Mouse (Mus musculus) limb, embryonic 14.5 days (tissue): ENCODE measurements around the gene Kif3b. TPM values are rescaled to one million over a fixed set of nuclear protein-coding genes. Genes with fewer than 3 reads are reported as not detected.
"Not testable (repeated sequence)": the region's sequence is repeated elsewhere in the genome, so short reads cannot be mapped to it uniquely, and the experiment has no call there.

ENCODE experiments used
- ATAC-seq: fragments of 200-750 bp; cut with Nextera tagmentation; 2 replicates; pipeline ENCODE4 v1.8.0; 2017; ENCODE audit warnings: low read depth, moderate number of reproducible peaks, moderate TSS enrichment; ENCODE audit not compliant: low FRiP score
- DNase-seq: peaks from one replicate; pipeline ENCODE4 v3.0.0-alpha.2; 2015; ENCODE audit warnings: low spot score
- H3K27ac ChIP-seq: fragments of 300-500 bp; sonication (generic); replicated peaks from 2 replicates; pipeline ENCODE4 v1.5.1; 2014; ENCODE audit warnings: low read depth, mild to moderate bottlenecking, low read length, moderate library complexity, mixed read lengths
- H3K27me3 ChIP-seq: fragments of 300-500 bp; sonication (generic); 2 replicates; pipeline ENCODE4 v1.6.1; 2014; ENCODE audit warnings: low read length, mixed read lengths; ENCODE audit not compliant: control insufficient read depth, insufficient read depth
- H3K36me3 ChIP-seq: fragments of 300-500 bp; sonication (generic); 2 replicates; pipeline ENCODE4 v1.6.1; 2014; ENCODE audit warnings: mild to moderate bottlenecking, low read length, moderate library complexity, mixed read lengths; ENCODE audit not compliant: control insufficient read depth, insufficient read depth
- H3K4me1 ChIP-seq: fragments of 300-500 bp; sonication (generic); 2 replicates; pipeline ENCODE4 v1.6.1; 2014; ENCODE audit warnings: antibody characterized with exemption, low read length, mixed read lengths; ENCODE audit not compliant: control insufficient read depth, insufficient read depth
- H3K4me2 ChIP-seq: fragments of 300-500 bp; sonication (generic); replicated peaks from 2 replicates; pipeline ENCODE4 v1.6.1; 2014; ENCODE audit warnings: low read depth, mild to moderate bottlenecking, low read length, moderate library complexity; ENCODE audit not compliant: severe bottlenecking
- H3K4me3 ChIP-seq: fragments of 300-500 bp; sonication (generic); replicated peaks from 2 replicates; pipeline ENCODE4 v1.5.1; 2014; ENCODE audit warnings: low read length
- H3K9ac ChIP-seq: fragments of 300-500 bp; sonication (generic); 2 replicates; pipeline ENCODE4 v1.6.1; 2014; ENCODE audit warnings: mild to moderate bottlenecking, low read depth, low read length, moderate library complexity; ENCODE audit not compliant: severe bottlenecking
- H3K9me3 ChIP-seq: fragments of 300-500 bp; sonication (generic); 2 replicates; pipeline ENCODE4 v1.6.1; 2016; ENCODE audit warnings: low read length; ENCODE audit not compliant: control insufficient read depth
- POLR2A ChIP-seq: fragments of 200-500 bp; IDR thresholded peaks from 2 replicates; pipeline ENCODE4 v1.8.0; 2012; ENCODE audit warnings: inconsistent platforms, mild to moderate bottlenecking, moderate library complexity, borderline replicate concordance; ENCODE audit not compliant: insufficient read depth, insufficient read length; ENCODE audit errors: extremely low read depth
- WGBS: fragments of 180-500 bp; shearing (Covaris S2); extraction: QIAGEN DNeasy Blood & Tissue Kit; methylation state at CpG from one replicate; pipeline ENCODE4 v1.1.7; 2014; 5-methylcytosine and 5-hydroxymethylcytosine counted together
- polyA plus RNA-seq, 2 experiments: library from polyadenylated mRNA; depleted of rRNA in 1 of 2; stranded (reverse) in 1 of 2; unstranded in 1 of 2; fragments of >200 nt; fragmentation: Nextera tagmentation in 1 of 2; extraction: Ambion mirVana in 1 of 2; gene quantifications; 2 replicates each; pipeline versions ENCODE4 v1.2.1 to v1.2.3; 2012 to 2014

Kif3b gene
- polyA plus RNA-seq, 2 experiments: 4.7 to 11.5 TPM

DNA sequence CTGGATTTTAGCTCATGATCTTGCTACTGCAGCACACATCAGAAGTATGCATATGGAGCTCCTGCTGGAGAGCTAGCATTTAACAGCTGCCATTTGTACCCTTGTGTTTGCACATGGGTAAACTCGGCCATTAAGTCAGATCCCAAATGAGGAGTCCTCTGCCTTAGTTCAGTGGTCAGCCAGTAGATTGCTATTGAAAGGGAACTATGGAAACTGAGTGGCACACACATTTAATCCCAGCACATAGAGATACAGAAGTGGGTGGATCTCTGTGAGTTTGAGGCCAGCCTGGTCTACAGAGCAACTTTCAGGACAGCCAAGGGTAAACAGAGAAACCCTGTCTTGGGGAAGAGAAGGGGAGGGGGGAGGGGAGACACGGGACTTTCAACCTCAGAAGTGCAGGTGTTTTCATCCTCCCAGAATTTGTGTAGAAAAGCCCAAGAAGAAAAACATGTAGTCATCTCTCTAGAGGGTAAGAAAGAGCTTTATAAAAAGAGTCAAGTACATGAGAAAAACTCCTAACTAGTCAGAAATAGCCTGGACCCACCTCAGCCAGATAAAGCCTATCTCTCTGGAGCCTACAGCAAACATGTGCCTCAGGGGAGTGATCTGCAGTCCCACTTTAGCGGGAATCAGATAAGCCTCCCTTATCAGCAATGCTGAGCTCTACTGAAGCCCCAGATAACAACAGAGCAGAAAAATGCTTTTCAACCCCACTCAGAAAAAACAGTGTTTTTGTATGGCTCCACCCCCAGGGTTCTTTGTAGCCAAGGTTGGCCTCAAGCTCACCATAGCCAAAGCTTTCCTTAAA, 31.1 kb upstream of the Kif3b start:
- no peak for DNase-seq
- H3K4me1 ChIP-seq: no peaks in the 10 kb centered on the region
- ATAC-seq: no peak
- no peaks in the 10 kb centered on the region for H3K9me3 ChIP-seq
- peaks cover 52% of the 10 kb centered on the region for H3K36me3 ChIP-seq
- WGBS: 65% methylated on average over 3 of the region's 3 CpGs
- H3K27me3 ChIP-seq: no peaks in the 10 kb centered on the region
- no peak overlapping the region for H3K27ac ChIP-seq
- H3K9ac ChIP-seq: no peak overlapping the region
- no peak for TF ChIP-seq POLR2A
- no peak overlapping the region for H3K4me2 ChIP-seq
- H3K4me3 ChIP-seq: no peak overlapping the region

DNA sequence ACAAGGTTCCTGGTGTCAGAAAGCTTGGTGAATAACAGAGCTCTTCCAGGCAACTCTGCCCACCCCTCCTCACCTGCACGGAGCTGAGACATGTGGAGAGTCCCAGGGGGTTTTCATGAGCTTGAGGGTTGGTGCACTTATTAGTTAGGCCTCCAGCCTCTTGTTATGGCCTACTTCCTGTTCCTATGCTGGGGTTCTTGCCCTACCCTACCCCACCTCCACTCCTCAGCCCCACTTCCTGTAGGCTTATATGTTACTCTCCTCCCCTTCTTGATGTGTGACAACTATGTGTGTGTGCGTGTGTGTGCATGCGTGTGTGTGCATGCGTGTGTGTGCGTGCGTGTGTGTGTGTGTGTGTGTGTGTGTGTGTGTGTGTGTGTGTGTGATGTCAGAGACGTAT, 28.2 kb upstream of the Kif3b start:
- no peak overlapping the region for H3K9ac ChIP-seq
- 85% methylated on average over 7 of the region's 7 CpGs for WGBS
- TF ChIP-seq POLR2A: no peak

DNA sequence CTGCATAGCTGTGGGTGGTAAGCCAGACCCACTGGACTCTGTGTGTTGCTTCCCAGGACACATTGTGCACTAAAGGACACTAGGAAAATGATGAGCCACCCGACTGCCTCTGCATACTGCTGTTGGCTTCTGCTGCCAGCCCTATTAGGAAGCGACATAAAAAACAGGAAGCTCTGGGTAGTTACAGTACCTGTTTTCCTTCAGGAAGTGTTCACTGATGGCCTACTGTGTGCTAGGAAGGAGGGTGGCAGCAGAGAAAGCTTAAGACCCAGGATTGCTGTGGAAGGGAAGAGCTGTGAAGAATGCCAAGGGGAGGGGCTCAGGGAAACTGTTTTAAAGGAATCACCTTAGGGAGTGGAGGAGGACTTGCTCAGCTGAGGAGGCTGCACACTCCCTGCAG, 23.9 kb upstream of the Kif3b start:
- ATAC-seq: no peak
- no peak for TF ChIP-seq POLR2A
- Histone ChIP-seq H3K4me3 (no peak overlapping the region), H3K4me2 (no peak overlapping the region), H3K36me3 (peaks cover 50% of the 10 kb centered on the region), H3K27ac (no peak overlapping the region), H3K4me1 (no peaks in the 10 kb centered on the region), H3K27me3 (no peaks in the 10 kb centered on the region), H3K9ac (no peak overlapping the region), H3K9me3 (no peaks in the 10 kb centered on the region)
- 83% methylated on average over 2 of the region's 2 CpGs for WGBS
- DNase-seq: no peak

More for the DNA sequence above, 28.2 kb upstream of the Kif3b start:
- Histone ChIP-seq H3K9me3 (no peaks in the 10 kb centered on the region), H3K36me3 (peaks cover 77% of the 10 kb centered on the region), H3K27ac (no peak overlapping the region), H3K27me3 (no peaks in the 10 kb centered on the region), H3K4me1 (no peaks in the 10 kb centered on the region), H3K4me2 (no peak overlapping the region), H3K4me3 (no peak overlapping the region)
- ATAC-seq (no peak), DNase-seq (no peak)

DNA sequence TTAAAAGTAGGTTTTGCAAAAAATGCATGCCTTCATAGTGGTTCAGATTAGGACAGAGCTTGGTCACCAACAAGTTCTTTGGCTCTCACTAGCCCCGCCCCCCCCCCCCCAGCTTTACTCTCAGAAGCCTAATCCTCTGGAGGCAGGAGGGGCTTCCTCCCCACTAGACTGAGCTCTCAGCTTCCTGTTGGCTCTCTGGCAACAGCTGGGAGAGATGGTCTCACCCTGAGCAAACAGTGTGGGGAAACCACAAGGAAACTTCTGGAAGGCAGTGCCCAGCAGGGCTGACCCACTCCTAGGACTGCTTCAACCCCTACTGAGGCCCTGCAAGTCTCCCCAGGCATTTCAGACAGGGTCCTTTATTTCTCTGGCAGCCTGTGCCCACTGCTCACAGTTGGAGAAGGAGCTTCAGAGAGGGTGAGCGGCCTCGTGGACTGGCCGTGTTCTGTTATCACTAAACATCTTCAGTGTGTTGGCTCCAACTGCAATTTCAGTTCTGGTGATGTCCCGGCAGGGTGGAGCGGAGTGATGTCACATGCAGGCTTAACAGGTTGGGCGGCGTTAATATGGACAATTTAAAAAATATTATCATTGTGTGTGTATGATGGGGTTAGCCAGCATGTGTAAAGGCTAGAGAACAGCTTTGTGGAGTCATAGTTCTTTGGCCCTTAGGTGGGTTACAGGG, 20.8 kb upstream of the Kif3b start:
- not testable (repeated sequence) for ATAC-seq, H3K4me2 ChIP-seq, H3K4me1 ChIP-seq, H3K4me3 ChIP-seq, H3K9ac ChIP-seq, H3K27me3 ChIP-seq, H3K27ac ChIP-seq, DNase-seq, H3K9me3 ChIP-seq
- 74% methylated on average over 8 of the region's 8 CpGs for WGBS
- peaks cover 22% of the 10 kb centered on the region for H3K36me3 ChIP-seq

GRCm38 (mm10) chr2:153274200-153274918, 16.9 kb upstream of the Kif3b start:
- not testable (repeated sequence) for H3K27ac ChIP-seq, DNase-seq, H3K4me1 ChIP-seq, H3K27me3 ChIP-seq, H3K4me2 ChIP-seq, H3K9ac ChIP-seq, H3K4me3 ChIP-seq, H3K9me3 ChIP-seq, H3K36me3 ChIP-seq
- WGBS: 77% methylated on average over 6 of the region's 6 CpGs
- ATAC-seq: 0 out of 2 replicates have a peak, but pooled peaks have one; percentile 42
